Mouse (Mus musculus) C2C12 (cell line): ENCODE data around the gene Tnk2. TPM values are rescaled to one million over a fixed set of nuclear protein-coding genes. Genes with fewer than 3 reads are reported as not detected.
A peak's percentile ranks its signal among the peaks of the same experiment; 100 is the strongest.

Source experiments
- H3K27me3 ChIP-seq: one replicate; pipeline ENCODE4 v1.6.1; 2011; ENCODE audit not compliant: control insufficient read depth, insufficient read depth, insufficient read length
- H3K36me3 ChIP-seq: one replicate; pipeline ENCODE4 v1.6.1; 2011; ENCODE audit not compliant: control insufficient read depth, insufficient read depth
- H3K4me3 ChIP-seq: one replicate; pipeline ENCODE4 v1.5.1; 2011; ENCODE audit warnings: mild to moderate bottlenecking, control low read depth; ENCODE audit not compliant: poor library complexity, insufficient read depth, severe bottlenecking
- H3K79me2 ChIP-seq: one replicate; pipeline ENCODE4 v1.6.1; 2011; ENCODE audit not compliant: control insufficient read depth, insufficient read depth
- H3K79me3 ChIP-seq: one replicate; pipeline ENCODE4 v1.6.1; 2011; ENCODE audit warnings: low read depth, control low read depth
- H3ac ChIP-seq: one replicate; pipeline ENCODE3; 2011; ENCODE audit warnings: low read depth; ENCODE audit not compliant: control insufficient read depth, insufficient read length
- CEBPB ChIP-seq: IDR thresholded peaks from one replicate; pipeline ENCODE4 v1.6.1; 2011; ENCODE audit warnings: low read depth, mild to moderate bottlenecking, control low read depth, moderate library complexity
- CTCF ChIP-seq: IDR thresholded peaks from one replicate; pipeline ENCODE4 v1.5.1; 2011; ENCODE audit not compliant: control insufficient read depth, insufficient read depth, insufficient read length
- FOSL1 ChIP-seq: IDR thresholded peaks from one replicate; pipeline ENCODE4 v1.8.0; 2011; ENCODE audit warnings: mild to moderate bottlenecking, low read length; ENCODE audit not compliant: poor library complexity, insufficient read depth, severe bottlenecking
- MAX ChIP-seq: IDR thresholded peaks from one replicate; pipeline ENCODE4 v1.6.1; 2011; ENCODE audit warnings: mild to moderate bottlenecking, control low read depth
- MYOD1 ChIP-seq: IDR thresholded peaks from one replicate; pipeline ENCODE4 v1.6.1; 2011; ENCODE audit warnings: low read depth; ENCODE audit not compliant: control insufficient read depth, insufficient read length
- MYOG ChIP-seq: IDR thresholded peaks from one replicate; pipeline ENCODE4 v1.6.1; 2011; ENCODE audit not compliant: control insufficient read depth, insufficient read length; ENCODE audit errors: extremely low read depth
- USF1 ChIP-seq: IDR thresholded peaks from one replicate; pipeline ENCODE4 v1.6.1; 2011; ENCODE audit warnings: low read depth, mild to moderate bottlenecking, control low read depth, moderate library complexity
- polyA plus RNA-seq: library from polyadenylated mRNA; unstranded; fragments of >200 nt; fragmentation: generic; extraction: Trizol; gene quantifications from one replicate; pipeline ENCODE4 v1.2.1, GENCODE M21; 2012; ENCODE audit warnings: missing spikeins

Tnk2 gene
- polyA plus RNA-seq, 1 experiment: 78.4 TPM

DNA sequence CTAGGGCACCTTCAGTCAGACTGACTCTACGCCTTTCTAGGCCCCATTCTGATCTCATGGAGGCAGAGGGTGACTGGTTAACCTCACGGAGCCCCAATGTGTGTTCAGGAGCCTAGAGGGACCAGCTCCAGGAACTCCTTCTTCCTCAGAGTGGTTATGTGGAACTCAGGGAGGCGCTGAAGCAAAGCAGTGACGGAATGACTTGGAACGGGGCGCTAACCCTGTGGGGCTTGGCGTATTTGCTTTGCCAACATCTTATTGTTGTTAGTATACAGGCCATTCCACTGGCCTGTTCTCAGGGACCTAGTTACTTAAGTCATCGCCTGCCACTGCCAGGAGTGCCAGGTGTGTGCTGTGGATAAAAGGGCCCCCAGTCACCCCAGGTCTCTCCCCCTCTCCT, 65.4 kb downstream of the Tnk2 start:
- no peak for TF ChIP-seq CEBPB
- no peak for TF ChIP-seq MYOD1
- no peak for TF ChIP-seq USF1
- no peak for TF ChIP-seq CTCF
- no peak for TF ChIP-seq MAX
- no peak for TF ChIP-seq FOSL1
- TF ChIP-seq MYOG: no peak
- Histone ChIP-seq H3ac (no peak overlapping the region), H3K79me3 (no peaks in the 10 kb centered on the region), H3K79me2 (no peaks in the 10 kb centered on the region), H3K4me3 (no peak overlapping the region), H3K27me3 (no peaks in the 10 kb centered on the region), H3K36me3 (no peaks in the 10 kb centered on the region)

DNA sequence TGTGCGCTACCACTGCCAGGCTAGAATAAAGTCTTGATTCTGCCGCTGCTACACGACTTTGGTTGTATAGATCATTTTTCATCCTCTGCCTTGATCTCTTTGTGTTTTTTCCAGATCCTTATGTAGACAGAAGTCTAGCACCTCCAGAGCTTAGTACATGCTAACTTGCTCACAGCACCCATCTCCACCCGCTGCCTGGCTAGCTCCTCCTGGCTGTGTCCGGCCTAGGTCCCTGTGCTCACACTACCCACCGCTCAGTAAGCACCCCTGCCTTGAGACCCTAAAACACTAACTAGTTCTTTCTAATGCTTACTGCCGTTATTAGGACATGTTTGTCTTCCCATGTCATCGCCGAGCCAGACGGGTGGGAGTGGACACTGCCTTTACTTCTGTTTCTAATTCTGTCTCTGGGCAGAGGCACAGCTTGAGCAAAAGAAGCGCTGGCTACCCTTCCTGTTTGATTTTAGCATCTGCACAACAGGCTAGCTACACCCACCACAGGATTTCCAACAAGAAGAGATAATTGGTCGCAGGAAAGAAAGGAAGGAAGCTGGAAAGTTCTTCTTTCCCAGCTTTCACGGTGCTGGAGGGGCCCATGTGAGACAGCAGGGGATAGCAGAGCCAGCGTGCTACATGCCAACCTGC, 66.9 kb downstream of the Tnk2 start:
- Histone ChIP-seq H3K36me3 (no peaks in the 10 kb centered on the region), H3K79me2 (no peaks in the 10 kb centered on the region), H3K27me3 (no peaks in the 10 kb centered on the region), H3K79me3 (no peaks in the 10 kb centered on the region), H3ac (no peak overlapping the region), H3K4me3 (no peak overlapping the region)
- TF ChIP-seq USF1 (no peak), MYOG (no peak), FOSL1 (no peak), CTCF (no peak), MAX (no peak), CEBPB (no peak), MYOD1 (no peak)

DNA sequence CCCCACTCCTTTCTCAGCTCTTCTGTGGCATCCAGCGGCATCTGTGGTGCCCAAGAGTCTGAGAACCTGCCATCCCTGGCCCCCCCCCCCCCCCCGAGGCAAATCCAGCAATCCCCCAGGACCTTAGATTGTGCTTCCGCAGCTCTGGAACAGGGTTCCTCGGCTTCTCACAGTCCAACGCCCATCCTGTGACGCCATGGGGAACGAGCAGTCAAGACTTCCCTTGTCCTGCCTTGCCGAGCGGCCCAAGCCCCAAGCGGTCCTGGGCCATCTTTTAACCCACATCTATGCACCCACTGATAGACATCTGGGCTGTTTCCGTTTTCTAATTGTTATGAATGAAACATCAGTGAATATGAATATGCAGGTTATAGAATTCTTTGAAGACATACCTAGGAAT, 68.5 kb downstream of the Tnk2 start:
- H3K4me3 ChIP-seq: no peak overlapping the region
- H3ac ChIP-seq: no peak overlapping the region
- H3K79me2 ChIP-seq: no peaks in the 10 kb centered on the region
- no peaks in the 10 kb centered on the region for H3K79me3 ChIP-seq
- no peaks in the 10 kb centered on the region for H3K27me3 ChIP-seq
- no peak for TF ChIP-seq CTCF
- H3K36me3 ChIP-seq: no peaks in the 10 kb centered on the region

GRCm38 (mm10) chr16:32713556-32713955, 69.9 kb downstream of the Tnk2 start:
- Histone ChIP-seq H3ac (no peak overlapping the region), H3K27me3 (no peaks in the 10 kb centered on the region), H3K79me3 (no peaks in the 10 kb centered on the region), H3K4me3 (no peak overlapping the region), H3K79me2 (no peaks in the 10 kb centered on the region), H3K36me3 (no peaks in the 10 kb centered on the region)
- TF ChIP-seq MAX: no peak
- no peak for TF ChIP-seq MYOD1
- no peak for TF ChIP-seq USF1
- TF ChIP-seq MYOG: no peak
- no peak for TF ChIP-seq CTCF
- no peak for TF ChIP-seq FOSL1
- TF ChIP-seq CEBPB: no peak

DNA sequence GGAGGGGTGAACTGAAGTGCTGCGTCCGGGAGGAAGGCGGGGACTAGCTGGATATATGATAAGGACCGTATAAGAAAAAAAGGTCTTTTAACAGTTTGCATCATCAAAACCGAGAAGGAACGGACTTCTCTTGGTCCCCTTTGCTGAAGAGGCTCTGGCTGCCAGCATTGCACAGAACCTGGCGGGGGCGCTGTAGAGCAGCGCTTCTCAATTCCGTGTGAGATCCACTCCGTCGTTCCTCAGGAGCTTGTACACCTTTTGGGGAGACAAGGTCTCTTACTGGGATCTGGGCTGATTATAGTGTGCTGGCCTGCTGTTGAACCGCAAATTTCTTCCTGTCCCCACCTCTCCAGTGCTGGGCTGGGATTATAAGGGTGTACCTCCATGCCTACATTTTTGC, 71.7 kb downstream of the Tnk2 start:
- TF ChIP-seq MYOG (no peak), CTCF (peak; percentile 18)
- no peaks in the 10 kb centered on the region for H3K36me3 ChIP-seq
- H3ac ChIP-seq: no peak overlapping the region
- no peaks in the 10 kb centered on the region for H3K27me3 ChIP-seq
- no peaks in the 10 kb centered on the region for H3K79me3 ChIP-seq
- H3K79me2 ChIP-seq: no peaks in the 10 kb centered on the region
- H3K4me3 ChIP-seq: no peak overlapping the region

DNA sequence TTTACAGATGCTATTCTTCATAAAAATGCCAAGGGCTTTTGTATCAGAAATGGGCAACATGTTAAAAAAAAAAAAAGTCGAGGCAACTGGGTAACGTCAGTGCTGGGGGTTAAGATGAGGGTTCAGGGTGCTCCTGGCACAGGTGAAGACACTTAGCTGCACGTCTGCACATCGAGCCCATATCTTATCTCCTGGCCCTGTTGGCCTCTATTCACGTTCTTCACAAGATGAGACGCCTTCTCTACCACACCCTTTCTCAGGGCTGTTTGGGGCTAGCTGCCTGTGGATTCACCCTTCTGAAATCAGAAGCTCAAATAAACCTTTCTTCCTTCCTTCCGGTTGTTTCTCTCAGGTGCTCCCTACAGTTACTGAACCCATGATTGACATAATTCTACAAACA, 79.5 kb downstream of the Tnk2 start:
- Histone ChIP-seq H3K27me3 (no peaks in the 10 kb centered on the region), H3K79me2 (no peaks in the 10 kb centered on the region), H3ac (no peak overlapping the region), H3K36me3 (no peaks in the 10 kb centered on the region), H3K79me3 (no peaks in the 10 kb centered on the region), H3K4me3 (no peak overlapping the region)
- no peak for TF ChIP-seq MYOG
- TF ChIP-seq USF1: no peak
- TF ChIP-seq CTCF: no peak
- TF ChIP-seq CEBPB: no peak
- no peak for TF ChIP-seq MAX
- no peak for TF ChIP-seq FOSL1
- TF ChIP-seq MYOD1: no peak

- Histone ChIP-seq H3K79me3 (no peaks in the 10 kb centered on the region), H3ac (no peak overlapping the region), H3K36me3 (no peaks in the 10 kb centered on the region), H3K79me2 (no peaks in the 10 kb centered on the region), H3K27me3 (no peaks in the 10 kb centered on the region), H3K4me3 (no peak overlapping the region)
- no peak for TF ChIP-seq CEBPB
- TF ChIP-seq USF1: no peak
- TF ChIP-seq FOSL1: no peak
- no peak for TF ChIP-seq CTCF
- no peak for TF ChIP-seq MYOG
- no peak for TF ChIP-seq MYOD1
- TF ChIP-seq MAX: no peak
Measured at GRCm38 (mm10) chr16:32723767-32724166, 80.1 kb downstream of the Tnk2 start.
